Mouse (Mus musculus) liver, postnatal 0 days (tissue): ENCODE measurements around the gene Syn2. TPM values are rescaled to one million over a fixed set of nuclear protein-coding genes. Genes with fewer than 3 reads are reported as not detected.
A peak's percentile ranks its signal among the peaks of the same experiment; 100 is the strongest.
"Not testable (repeated sequence)": the region's sequence is repeated elsewhere in the genome, so short reads cannot be mapped to it uniquely, and the experiment has no call there.

ENCODE experiments used
- ATAC-seq: fragments of 200-750 bp; cut with Nextera tagmentation; 2 replicates; pipeline ENCODE4 v1.8.0; 2017; ENCODE audit warnings: mild to moderate bottlenecking, moderate library complexity
- DNase-seq: peaks from one replicate; pipeline ENCODE4 v3.0.0-alpha.2; 2016
- H3K27ac ChIP-seq: fragments of 300-500 bp; sonication (generic); 2 replicates; pipeline ENCODE4 v1.5.1; 2014; ENCODE audit warnings: antibody characterized with exemption, moderate library complexity, mild to moderate bottlenecking, low read depth
- H3K27me3 ChIP-seq: fragments of 300-500 bp; sonication (generic); 2 replicates; pipeline ENCODE4 v1.6.1; 2014; ENCODE audit warnings: low read length, control low read depth, mixed read lengths; ENCODE audit not compliant: insufficient read depth
- H3K36me3 ChIP-seq: fragments of 300-500 bp; sonication (generic); replicated peaks from 2 replicates; pipeline ENCODE4 v1.6.1; 2014; ENCODE audit warnings: mild to moderate bottlenecking, control low read depth, low read length, moderate library complexity, mixed read lengths; ENCODE audit not compliant: insufficient read depth
- H3K4me1 ChIP-seq: fragments of 300-500 bp; sonication (generic); 2 replicates; pipeline ENCODE4 v1.6.1; 2014; ENCODE audit warnings: antibody characterized with exemption, mild to moderate bottlenecking, control low read depth; ENCODE audit not compliant: insufficient read depth
- H3K4me2 ChIP-seq: fragments of 300-500 bp; sonication (generic); 2 replicates; pipeline ENCODE4 v1.6.1; 2014; ENCODE audit warnings: low read depth, mild to moderate bottlenecking, low read length, moderate library complexity, mixed read lengths
- H3K4me3 ChIP-seq: fragments of 300-500 bp; sonication (generic); 2 replicates; pipeline ENCODE4 v1.5.1; 2014; ENCODE audit warnings: low read depth, low read length
- H3K9ac ChIP-seq: fragments of 300-500 bp; sonication (generic); replicated peaks from 2 replicates; pipeline ENCODE4 v1.6.1; 2014; ENCODE audit warnings: mild to moderate bottlenecking, moderate library complexity
- H3K9me3 ChIP-seq: fragments of 300-500 bp; sonication (generic); 2 replicates; pipeline ENCODE4 v1.6.1; 2016; ENCODE audit warnings: mild to moderate bottlenecking, control low read depth, low read length, mixed read lengths
- CTCF ChIP-seq: sonication (generic); IDR thresholded peaks from 2 replicates; pipeline ENCODE4 v1.5.1; 2016; ENCODE audit warnings: antibody characterized with exemption, low read depth
- EP300 ChIP-seq: IDR thresholded peaks from 2 replicates; pipeline ENCODE4 v1.6.1; 2016; ENCODE audit warnings: antibody characterized with exemption, low read depth, mild to moderate bottlenecking
- WGBS: fragments of 180-500 bp; shearing (Covaris S2); extraction: QIAGEN DNeasy Blood & Tissue Kit; methylation state at CpG from one replicate; pipeline ENCODE4 v1.1.7; 2014; ENCODE audit not compliant: insufficient replicate concordance; 5-methylcytosine and 5-hydroxymethylcytosine counted together
- polyA plus RNA-seq: library from polyadenylated mRNA; unstranded; fragments of >200 nt; fragmentation: Nextera tagmentation; extraction: Ambion mirVana; gene quantifications from 2 replicates; pipeline ENCODE4 v1.2.1, GENCODE M21; 2015

Gene Syn2
- polyA plus RNA-seq, 1 experiment from 2014 or later, result 0.20 TPM

DNA sequence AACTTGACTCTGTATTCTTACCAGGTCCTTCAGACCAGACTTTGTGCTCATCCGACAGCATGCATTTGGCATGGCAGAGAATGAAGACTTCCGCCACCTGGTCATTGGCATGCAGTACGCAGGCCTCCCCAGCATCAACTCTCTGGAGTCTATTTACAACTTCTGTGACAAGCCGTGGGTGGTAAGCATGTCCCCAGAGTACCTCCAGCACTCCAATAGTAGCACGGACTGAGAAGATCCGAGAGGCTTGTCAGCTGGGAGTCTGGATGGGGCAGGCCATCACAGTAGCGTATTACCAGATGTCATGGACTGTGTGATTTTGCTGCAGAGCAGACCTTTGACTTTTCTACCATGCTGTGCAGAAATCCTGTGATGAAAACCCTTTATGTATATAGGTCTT is 104.6 kb downstream of the Syn2 start:
- H3K9ac ChIP-seq, result no peak overlapping the region
- WGBS, result 79% methylated on average over 7 of the region's 7 CpGs
- H3K4me1 ChIP-seq, result no peaks in the 10 kb centered on the region
- no peaks in the 10 kb centered on the region for H3K36me3 ChIP-seq
- no peak for ATAC-seq
- no peak for DNase-seq
- H3K4me2 ChIP-seq, result no peak overlapping the region
- H3K27me3 ChIP-seq, result no peaks in the 10 kb centered on the region
- H3K27ac ChIP-seq, result no peak overlapping the region
- no peaks in the 10 kb centered on the region for H3K9me3 ChIP-seq
- TF ChIP-seq CTCF, result no peak
- no peak for TF ChIP-seq EP300
- no peak overlapping the region for H3K4me3 ChIP-seq

DNA sequence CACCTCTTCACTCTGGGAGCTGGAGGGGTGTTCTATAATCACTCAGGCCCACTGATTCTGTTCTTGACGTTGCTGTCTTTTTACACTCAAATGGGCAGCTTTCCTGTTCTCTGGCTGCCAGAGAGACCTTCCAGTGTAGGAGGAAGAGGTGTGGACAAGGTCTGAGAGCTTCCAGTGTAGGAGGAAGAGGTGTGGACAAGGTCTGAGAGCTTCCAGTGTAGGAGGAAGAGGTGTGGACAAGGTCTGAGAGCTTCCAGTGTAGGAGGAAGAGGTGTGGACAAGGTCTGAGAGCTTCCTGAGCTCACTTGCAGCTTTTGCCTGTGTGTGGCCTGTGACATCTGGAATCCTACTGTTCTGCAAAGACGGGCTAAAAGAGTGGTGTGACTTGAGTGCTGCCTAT is 105.7 kb downstream of the Syn2 start:
- H3K4me3 ChIP-seq, ATAC-seq, H3K36me3 ChIP-seq, H3K27ac ChIP-seq, H3K4me1 ChIP-seq, DNase-seq, H3K27me3 ChIP-seq, H3K9me3 ChIP-seq, H3K4me2 ChIP-seq, H3K9ac ChIP-seq: not testable (repeated sequence)
- 37% methylated on average over 2 of the region's 2 CpGs for WGBS

DNA sequence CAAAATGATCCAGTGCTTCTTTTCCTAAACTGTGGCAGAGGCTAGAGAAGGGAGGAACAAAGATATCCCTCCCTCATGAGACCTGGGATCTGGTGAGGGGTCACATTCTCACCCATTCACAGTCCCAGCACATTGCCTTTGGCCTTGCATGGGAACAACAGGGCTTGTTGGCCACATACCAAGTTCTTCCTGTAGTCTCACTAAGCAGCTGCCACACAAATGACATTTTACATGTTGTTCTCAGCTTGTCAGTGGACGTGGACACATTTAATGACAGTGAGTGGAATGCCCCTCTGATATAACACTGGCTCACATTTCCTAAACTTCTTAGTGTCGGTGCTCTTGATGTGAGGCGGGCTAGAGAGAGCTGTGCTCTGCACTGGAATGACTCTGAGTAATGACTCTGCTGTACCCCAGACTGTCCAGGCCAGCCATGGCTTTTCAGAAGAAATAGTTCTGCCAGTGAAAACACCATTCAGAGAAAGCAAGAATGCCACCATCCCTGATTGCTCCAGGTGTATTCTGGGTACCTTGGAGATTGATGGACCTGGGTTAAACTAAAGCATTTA is 106.5 kb downstream of the Syn2 start:
- H3K4me1 ChIP-seq, result no peaks in the 10 kb centered on the region
- no peak overlapping the region for H3K4me2 ChIP-seq
- H3K9ac ChIP-seq, result no peak overlapping the region
- H3K27me3 ChIP-seq, result no peaks in the 10 kb centered on the region
- H3K36me3 ChIP-seq, result no peaks in the 10 kb centered on the region
- DNase-seq, result no peak
- no peak overlapping the region for H3K4me3 ChIP-seq
- 74% methylated on average over 3 of the region's 3 CpGs for WGBS
- no peak overlapping the region for H3K27ac ChIP-seq
- H3K9me3 ChIP-seq, result no peaks in the 10 kb centered on the region
- ATAC-seq, result no peak
- TF ChIP-seq EP300 (no peak), CTCF (no peak)

DNA sequence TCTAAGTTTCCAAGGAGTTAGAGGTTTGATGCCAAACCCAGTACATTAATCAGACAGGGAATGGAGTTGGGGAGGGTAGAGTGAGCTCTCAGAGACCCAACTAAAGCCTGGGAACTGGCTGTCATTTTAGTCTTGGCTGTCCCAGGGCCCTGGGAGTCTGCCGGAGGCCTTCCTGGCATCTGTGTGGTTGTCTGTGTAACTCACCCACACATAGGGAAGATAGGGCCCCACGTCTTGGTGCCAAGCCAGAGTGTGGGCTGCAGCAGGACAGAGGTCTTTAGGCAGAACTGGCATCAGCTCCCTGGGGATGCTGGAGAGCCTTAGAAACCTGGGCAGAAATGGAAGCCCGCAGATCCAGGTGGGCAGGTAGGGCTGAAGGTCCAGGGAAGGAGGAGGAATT is 107.2 kb downstream of the Syn2 start:
- H3K4me1 ChIP-seq, result no peaks in the 10 kb centered on the region
- H3K9me3 ChIP-seq, result no peaks in the 10 kb centered on the region
- TF ChIP-seq CTCF, result no peak
- TF ChIP-seq EP300, result no peak
- H3K27ac ChIP-seq, result no peak overlapping the region
- H3K9ac ChIP-seq, result no peak overlapping the region
- no peaks in the 10 kb centered on the region for H3K27me3 ChIP-seq
- H3K4me2 ChIP-seq, result no peak overlapping the region
- no peaks in the 10 kb centered on the region for H3K36me3 ChIP-seq
- no peak for ATAC-seq
- no peak overlapping the region for H3K4me3 ChIP-seq
- WGBS, result 80% methylated on average over 3 of the region's 3 CpGs
- DNase-seq, result no peak

DNA sequence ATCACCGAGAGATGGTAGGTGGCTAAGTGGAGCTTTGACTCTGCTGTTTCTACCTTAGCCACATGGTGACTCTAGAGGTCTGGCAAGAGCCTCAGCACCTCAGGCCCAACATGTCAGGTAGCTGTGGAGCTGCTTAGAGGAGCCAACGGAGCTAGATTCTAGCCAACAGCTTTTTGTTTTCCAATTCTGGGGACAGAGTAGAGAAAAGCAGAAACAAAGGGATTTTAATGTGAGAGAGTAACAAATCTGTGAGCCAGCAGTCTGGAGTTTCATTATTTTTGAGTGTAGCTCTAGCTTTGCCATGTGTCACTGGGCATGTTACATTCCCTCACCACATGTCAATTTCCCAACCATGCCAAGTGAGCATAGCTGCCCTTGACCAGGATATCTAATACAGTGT is 109.5 kb downstream of the Syn2 start:
- Histone ChIP-seq H3K4me1 (no peaks in the 10 kb centered on the region), H3K4me3 (no peak overlapping the region), H3K9me3 (no peaks in the 10 kb centered on the region), H3K27me3 (0 out of 2 replicates have a peak, but pooled peaks cover 4% of the 10 kb centered on the region), H3K9ac (no peak overlapping the region), H3K36me3 (no peaks in the 10 kb centered on the region), H3K27ac (no peak overlapping the region), H3K4me2 (no peak overlapping the region)
- WGBS, result 59% methylated on average over 2 of the region's 2 CpGs
- ATAC-seq (no peak), DNase-seq (no peak)
- TF ChIP-seq CTCF (0 out of 2 replicates have a peak, but pooled peaks have one; percentile 7), EP300 (no peak)

DNA sequence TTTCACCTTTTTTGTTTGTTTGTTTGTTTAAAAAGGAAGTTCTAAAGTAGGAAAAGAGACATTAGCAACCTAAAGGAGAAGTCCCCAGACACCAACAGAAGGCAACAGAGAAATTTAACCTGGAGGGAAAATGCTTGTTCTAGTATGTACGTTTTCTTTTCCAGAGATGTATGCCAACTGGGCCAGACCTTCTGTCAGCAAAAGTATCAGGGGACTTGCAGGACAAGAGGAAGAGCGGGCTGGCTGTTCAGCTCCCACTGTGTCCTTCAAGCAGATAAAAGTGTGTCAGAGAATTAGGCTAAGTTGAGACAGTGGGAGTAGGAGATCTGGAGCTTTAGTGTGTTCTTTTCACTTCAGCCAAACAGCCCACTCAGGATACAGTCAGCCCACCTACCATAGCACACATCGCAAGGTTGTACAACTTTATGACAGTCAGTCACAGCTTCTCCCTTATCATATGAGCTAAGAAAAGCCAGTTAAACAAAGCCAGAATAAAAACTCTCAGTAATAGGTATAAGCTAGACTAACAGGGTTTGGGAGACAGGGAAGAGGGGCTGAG is 110.9 kb downstream of the Syn2 start:
- WGBS, result 67% methylated on average over 3 of the region's 3 CpGs
- no peaks in the 10 kb centered on the region for H3K9me3 ChIP-seq
- TF ChIP-seq CTCF (no peak), EP300 (no peak)

DNA sequence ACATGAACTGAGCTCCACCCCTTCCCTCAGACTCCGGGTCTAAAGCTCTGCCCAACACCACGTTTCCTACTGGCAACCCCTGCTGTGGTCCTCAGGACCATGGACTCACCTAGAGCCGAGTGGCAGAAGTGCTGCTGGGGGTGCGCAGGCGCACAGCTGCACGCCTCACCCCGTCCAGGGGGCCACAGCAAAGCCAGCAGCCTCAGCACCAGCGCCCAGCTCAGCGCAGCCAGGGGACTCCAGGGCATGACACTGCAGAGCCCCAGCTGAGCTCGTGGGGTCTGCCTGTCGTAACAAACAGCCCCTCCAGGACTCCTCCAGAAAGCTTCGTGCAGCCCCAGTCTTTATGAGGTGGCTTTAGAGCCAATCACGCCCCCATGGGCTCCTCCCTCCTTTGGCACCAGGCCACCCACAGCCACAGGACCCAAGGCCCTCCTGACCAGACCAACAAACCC is 116.9 kb downstream of the Syn2 start:
- H3K27me3 ChIP-seq, result 0 out of 2 replicates have a peak, but pooled peaks cover 4% of the 10 kb centered on the region
- H3K4me3 ChIP-seq, result no peak overlapping the region
- 16% methylated on average over 13 of the region's 13 CpGs for WGBS
- peaks cover 6% of the 10 kb centered on the region for H3K4me1 ChIP-seq
- H3K27ac ChIP-seq, result no peak overlapping the region
- peak overlapping the region; percentile 50 for H3K4me2 ChIP-seq
- TF ChIP-seq EP300, result no peak
- TF ChIP-seq CTCF, result no peak
- peak; percentile 12; the same call in 1 of the 2 replicates for ATAC-seq
- no peak overlapping the region for H3K9ac ChIP-seq
- H3K36me3 ChIP-seq, result no peaks in the 10 kb centered on the region
- DNase-seq, result peak; percentile 30
- no peaks in the 10 kb centered on the region for H3K9me3 ChIP-seq

More for the DNA sequence above, 110.9 kb downstream of the Syn2 start:
- no peak overlapping the region for H3K9ac ChIP-seq
- H3K36me3 ChIP-seq, result no peaks in the 10 kb centered on the region
- no peak overlapping the region for H3K27ac ChIP-seq
- H3K27me3 ChIP-seq, result 0 out of 2 replicates have a peak, but pooled peaks cover 4% of the 10 kb centered on the region
- H3K4me3 ChIP-seq, result no peak overlapping the region
- no peak overlapping the region for H3K4me2 ChIP-seq
- DNase-seq (no peak), ATAC-seq (no peak)
- H3K4me1 ChIP-seq, result no peaks in the 10 kb centered on the region
